Mouse (Mus musculus) retina, embryonic 14.5 days (tissue): ENCODE measurements at regions not wholly inside any gene's neighbourhood (a gene's known extent, or its start where the extent isn't known, plus 50 kb on each side); places are given as distances from the start of the nearest gene placed in this dataset.

Experiments
- DNase-seq: peaks from one replicate; pipeline ENCODE4 v3.0.0-alpha.2; 2015; ENCODE audit warnings: low spot score

DNA sequence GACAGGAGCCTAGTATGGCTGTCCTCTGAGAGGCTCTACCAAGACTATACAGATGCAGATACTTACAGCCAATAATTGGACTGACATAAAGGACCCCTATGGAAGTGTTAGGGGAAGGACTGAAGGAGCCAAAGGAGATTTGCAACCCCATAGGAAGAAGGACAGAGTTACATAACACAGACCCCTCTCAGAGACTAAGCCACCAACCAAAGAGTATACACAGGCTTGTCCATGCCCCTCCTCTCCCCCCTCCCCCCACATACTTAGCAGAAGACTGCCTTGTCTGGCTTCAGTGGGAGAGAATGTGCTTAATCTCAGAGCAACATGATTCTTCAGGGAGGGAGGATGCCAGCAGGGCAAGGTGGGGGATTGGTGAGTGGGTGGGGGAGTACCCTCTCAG lies 426.4 kb downstream of the Ttll7 start:
- no peak for DNase-seq

DNA sequence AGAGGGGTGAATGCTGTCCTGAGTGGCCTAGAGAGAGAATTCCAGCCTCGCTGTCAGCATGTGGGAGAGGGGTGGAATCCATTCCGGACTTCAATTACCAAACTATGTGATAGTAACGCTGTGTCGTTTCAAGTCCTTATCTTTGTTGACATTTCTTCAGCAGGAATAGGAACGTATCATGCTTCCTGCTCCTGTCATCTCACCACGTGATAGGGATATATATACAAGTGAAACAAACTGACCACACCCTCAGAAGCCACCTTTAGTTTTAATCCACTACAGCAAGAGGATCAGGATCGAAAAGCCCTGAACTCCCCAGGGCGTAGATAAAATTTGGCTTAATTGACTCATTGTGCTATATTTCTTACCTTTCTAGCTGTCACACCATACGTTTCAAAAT lies 431.6 kb downstream of the Ttll7 start:
- no peak for DNase-seq

DNA sequence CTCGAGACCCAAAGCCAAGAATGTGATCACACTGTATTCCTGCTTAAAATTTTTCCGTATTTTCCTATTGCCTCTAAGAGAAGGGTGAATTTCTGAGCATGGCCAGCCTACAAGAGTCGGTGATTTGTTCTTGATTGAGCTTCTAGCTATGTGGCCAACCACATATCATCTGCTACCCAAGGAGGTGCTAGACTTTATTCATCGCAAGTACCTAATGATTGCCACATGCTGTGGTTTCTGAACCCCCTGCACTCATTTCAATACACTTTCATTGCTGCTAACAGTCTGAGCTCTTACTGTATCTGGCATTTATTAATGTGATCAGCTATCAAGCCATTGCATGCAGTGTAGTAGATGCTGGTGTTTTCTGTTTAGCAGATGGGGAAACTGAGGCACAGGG lies 432.2 kb downstream of the Ttll7 start:
- DNase-seq = no peak

DNA sequence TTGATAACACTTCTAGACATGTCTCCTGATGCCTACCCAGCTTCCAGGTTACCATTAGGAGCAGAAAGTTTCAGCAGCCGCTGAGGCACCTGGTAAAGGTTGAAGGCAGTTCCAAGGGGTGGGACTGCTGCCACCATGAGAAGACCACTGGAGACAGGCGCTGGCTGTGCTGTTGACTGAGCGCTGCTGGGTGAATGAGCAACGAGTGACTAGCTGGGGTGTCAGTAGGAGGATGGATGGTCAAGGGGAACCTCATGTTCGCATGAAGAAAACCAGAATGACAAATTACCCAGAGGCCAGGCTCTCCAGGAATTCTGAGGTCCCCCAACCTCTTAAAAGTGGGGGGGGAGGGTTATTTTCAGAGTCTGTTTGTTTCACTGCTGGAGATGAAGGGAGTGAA lies 433.3 kb downstream of the Ttll7 start:
- no peak for DNase-seq

DNA sequence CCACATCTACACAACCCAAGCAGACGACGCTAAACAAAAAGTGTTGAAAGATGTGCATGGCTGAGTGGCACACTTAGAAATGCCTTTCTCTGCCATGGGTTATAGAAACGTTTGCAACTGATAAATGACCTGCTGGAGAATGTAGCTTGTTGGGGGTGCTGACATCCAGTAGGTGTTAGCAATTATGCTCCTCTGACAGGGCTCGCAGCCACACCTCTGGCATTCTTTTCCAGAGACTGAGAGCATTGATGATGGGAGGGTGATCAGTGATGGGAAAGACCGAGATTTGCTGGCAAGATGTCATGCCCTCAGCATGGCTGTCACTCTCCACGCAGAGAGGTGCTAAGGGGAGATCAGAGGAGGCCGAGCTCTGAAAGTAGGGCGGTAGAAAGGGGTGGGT lies 435.3 kb downstream of the Ttll7 start:
- DNase-seq = no peak

DNA sequence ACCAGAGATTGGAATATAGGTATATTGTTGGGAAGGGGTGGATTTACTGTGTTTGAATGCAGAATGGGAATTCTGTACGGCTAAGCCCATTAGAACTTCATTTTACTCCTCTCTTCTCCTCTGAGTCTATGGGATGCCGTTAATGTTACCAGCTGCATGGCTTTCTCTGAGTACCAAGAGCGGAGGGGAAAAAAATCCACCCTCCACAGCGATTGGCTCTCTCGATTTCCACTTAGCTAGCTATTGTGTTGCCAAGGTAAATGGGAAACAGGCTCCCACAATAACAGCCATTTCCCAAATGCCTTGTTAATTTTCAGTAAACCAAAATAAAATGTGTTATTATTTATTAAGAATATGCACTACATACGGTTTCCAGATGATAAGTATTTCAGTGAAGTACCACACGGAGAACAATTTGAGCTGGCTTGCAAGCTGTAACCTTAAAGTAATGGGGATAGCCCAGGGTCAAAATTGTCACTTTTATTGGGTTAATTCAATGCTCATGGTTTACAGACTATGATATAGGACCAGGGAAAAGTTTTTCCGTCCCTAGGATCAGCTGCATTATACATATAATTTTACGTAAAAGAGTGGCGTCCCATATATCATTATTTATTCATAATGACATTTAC lies 439.6 kb downstream of the Ttll7 start:
- no peak for DNase-seq

DNA sequence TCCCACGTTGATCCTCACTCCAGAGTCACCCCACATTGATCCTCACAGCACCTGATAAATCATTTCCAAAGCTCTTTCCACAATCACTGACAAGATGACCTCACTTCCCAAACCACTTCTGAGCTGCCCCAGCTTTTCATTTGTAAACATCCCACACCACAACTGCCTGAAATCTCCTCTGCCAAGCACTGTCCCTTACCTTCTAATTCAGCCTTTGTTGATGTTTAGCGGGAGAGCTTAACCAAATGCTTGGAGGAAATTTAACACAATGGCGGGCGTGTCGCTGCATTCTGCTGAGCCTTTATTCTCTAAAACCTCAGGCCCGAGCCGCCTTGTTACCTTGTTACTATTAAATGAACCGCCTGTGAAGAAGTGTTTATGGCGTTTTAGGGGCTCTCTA lies 445.9 kb downstream of the Ttll7 start:
- DNase-seq = no peak

DNA sequence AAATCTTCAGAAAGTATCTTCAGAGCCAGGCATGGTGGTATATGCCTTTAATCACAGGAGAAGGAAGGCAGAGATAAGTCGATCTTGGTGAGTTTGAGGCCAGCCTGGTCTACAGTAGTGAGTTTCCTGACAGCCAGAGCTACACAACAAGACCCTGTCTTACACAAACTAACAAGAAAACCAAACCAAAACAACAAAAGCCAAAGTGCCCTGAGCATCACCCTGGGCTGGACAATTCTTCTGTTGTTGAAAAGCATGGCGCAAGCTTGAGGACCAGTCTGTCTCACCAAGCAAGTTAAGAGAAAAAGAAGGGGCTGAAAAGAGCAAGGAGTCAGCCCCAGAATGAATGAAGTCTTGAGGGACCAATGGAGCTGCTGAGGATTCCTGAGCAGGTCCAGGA lies 473.4 kb downstream of the Ttll7 start:
- DNase-seq = no peak

DNA sequence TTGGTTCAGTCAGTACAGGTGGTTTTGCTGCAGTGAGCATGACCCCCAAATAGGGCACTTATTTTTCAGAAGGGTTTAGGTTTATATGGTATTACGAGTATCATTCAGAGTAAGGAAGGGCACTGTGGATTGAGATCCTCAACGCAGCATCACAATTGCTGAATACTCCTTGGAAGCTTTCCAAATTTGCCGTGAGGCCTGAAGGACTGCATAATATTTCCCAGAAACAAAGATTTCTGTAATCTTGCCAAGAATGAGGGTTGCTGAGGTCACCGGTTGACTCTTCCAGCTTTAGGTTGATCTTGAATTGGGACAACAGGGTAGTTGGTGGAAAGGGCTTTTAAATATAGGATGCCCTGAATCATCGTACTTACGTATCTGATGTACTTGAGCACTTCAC lies 482.1 kb downstream of the Ttll7 start:
- no peak for DNase-seq

DNA sequence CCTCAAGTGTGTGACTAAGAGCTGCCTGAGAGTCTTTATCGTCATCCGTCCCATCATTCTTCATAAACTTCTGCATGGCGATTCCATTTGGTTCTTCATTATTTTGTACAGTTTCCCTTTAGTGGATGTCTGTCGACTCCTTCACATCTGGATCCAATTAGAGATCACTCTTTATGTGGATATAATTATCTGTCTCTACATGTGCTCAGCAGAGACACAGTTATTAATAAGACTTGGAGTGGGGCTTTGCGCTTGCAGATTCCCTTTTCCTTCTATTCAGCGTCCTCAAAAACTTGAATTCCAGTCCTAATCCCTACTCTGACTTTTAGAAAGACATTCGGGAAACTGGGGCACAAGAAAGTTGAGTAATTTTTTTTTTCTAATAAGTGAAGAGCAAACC lies 483.1 kb downstream of the Ttll7 start:
- DNase-seq = no peak

DNA sequence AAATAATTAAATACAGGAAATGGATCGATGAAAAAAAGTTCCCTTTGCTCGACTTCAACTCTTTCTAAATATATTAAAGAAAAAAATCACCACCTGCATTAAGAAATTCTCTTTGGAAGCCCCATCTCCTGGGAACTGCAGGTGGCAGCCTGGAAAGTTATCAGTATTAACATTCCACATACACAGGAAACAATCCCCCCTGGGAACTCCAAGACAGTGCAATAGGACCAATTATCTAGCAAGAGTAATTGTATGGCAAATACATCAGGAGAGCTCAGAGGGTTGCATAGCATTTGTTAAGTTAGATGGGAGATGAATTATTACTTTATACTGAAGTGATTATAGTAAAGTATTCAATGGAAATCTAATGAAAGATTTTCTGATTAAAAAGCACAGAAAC lies 487.3 kb downstream of the Ttll7 start:
- no peak for DNase-seq

DNA sequence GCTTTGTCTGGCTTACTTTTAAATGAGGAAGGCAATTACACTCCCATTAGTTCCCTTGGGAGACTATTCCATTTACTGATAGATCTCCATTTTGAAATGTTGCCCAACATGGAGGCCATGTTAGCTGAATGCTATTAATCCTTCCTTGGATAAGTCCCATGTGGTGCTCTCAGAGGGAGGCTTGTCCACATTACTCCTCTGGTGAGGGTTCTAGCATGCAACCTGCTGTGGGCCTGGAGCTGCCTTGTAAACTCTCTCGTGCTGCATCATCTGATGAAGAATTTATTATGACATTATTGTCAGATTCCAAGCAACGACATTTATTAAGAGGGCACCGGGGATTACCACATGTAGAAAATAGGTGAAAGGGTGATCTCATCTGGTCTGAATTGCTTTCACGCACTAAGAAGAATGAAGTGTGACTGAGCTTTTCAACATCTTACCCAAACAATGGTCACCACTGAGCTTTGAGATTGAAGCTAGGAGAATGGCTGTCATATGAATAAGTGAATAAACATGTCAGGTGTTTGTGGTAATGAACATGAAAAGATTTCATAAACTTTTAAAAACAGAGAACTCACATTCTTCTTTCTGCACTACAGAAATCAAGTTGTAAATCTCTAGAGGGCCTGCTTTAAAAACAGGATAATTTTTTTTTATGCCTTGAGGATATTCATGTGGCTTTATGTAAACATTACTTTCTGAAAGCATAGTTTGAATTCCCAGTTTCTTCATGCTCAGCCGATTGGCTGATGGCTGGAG lies 495.3 kb downstream of the Ttll7 start:
- DNase-seq = no peak

DNA sequence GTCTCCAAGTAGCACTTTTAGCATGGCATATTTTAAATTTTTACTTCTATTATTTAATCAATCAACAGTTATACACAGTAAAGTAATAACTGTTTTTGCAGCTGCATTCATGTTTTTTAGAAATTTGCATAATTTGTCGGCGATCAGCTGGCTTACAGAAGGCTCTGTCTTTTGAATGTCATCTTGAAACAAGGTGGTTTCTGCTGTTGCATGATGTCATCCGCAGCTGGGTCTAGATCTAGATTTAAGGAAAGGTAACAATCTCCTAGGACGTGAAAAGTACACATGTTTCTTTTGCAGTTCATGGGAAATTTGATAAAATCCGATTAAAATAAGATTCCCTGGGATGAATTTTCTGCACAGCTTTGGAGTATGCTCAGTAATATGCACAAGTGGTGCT lies 534.9 kb downstream of the Ttll7 start:
- no peak for DNase-seq

DNA sequence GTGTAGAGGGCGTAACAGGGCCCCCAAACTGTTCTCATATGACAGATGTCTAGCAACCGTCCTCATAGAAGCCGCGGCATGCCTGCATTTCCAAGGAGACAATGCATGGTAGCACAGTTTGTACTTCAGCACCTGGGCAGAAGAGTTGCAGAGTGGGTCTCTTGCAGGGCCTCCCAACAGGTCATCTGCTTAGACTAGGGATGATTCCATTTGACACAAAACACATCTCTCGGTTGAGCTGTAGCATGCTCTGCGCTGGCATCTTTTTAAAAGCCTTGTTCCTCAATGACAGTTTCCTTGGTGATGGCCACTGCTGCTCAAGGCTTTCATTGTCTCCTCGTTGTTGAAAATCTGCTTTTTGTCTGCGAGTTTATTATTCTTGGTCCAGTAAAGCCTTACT lies 546.1 kb downstream of the Ttll7 start:
- peak; percentile 55 for DNase-seq

DNA sequence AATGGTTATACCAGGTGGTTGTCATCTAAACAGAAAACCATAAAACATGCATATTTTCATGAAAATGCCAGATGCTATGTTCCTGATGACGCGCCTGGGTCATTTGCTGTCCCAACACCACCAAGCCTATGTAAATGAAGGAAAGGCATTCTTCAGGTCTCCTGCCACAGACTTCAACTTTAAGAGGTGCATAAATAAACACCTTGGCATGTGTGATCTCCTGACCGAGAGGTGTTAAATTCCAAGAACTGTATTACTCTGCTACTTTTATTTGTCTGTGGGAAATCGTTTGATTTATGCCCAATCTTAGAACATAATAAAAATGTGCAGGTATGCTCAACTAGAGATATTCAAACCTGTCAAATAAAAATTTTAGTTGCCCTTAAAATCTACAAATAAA lies 560.1 kb downstream of the Ttll7 start:
- no peak for DNase-seq

DNA sequence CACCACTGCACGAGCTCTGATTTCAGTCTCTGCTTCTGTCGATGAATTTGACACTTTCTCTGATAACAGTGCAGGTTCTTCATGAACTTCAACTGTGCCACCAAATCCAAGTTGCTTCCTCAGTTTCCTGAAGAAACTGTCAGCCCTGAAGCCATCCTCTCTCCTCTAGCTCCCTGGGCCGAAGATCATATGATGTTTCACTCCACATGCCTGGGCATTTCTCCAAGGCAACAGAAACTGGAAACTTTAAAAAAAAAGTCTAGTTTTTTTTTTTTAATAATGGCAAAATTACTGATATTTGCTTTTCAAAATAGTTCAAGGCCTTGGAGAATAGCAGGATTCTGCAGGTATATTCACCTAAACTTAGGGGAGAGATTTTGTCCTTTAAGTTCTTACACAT lies 564.8 kb downstream of the Ttll7 start:
- DNase-seq = no peak

DNA sequence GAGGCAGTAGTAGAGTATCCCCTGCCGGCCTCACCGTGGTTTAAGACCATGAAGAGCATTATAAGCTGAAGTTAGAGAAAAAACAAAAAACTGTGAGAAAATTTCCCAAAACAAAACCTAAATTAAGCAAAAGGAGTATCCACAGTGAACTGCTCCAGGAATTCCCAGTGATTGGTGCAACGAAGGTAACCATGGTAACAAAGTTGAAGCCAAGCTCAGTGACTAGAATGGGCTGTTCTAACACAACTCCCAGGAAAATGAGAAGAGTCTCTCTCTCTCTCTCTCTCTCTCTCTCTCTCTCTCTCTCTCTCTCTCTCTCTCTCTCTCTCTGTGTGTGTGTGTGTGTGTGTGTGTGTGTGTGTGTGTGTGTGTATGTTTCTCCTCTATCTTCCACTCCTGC lies 567.0 kb downstream of the Ttll7 start:
- DNase-seq = peak; percentile 26

DNA sequence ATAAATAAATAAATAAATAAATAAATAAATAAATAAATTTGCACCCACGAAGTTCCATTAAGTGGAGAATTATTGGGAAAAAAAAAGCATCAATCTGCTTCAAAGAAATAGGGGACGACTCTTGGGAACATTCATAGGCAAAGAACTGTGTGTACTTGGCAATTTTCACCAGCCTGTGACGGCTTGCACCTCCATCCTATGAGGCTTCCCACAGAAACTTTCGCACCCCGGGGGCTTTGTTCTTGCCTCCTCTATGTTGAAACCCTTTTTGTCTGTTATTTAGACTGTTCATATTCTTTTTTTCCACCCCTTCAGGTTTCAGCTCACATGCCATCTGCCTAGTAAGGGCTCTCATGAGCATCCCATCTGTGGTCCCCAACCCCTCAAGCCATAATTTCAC lies 570.0 kb downstream of the Ttll7 start:
- DNase-seq = no peak

DNA sequence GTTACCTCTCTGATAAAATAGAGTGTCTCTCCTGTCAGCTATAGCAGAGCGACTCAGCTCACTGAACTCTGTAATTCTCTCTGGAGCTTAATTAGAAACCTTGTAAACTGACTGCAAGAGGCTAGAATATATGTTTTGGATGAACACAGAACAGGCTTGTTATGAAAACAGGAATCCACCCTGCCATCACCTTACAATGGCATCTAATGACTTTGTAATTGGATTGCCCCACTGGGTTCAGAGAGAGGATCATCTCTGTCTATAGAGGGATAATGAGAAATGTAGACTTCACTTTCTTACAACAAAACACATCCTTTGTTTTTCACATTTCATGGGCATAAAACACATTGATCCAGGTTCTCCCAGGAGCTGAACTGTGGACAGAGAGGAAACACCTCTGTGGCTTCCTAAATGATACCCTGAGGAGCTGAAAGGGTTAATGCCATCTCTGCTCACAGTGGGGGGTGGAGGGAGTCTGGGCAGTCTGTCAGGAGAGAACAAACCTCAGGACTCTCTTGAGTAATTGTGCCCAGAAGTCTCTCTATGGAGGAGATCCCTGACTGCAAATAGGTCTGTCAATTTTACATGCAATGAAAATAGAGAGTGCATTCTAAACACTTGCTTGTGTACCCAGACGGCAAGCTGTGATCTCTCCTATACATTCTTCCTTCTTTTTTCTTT lies 571.9 kb downstream of the Ttll7 start:
- DNase-seq = peak; percentile 61

DNA sequence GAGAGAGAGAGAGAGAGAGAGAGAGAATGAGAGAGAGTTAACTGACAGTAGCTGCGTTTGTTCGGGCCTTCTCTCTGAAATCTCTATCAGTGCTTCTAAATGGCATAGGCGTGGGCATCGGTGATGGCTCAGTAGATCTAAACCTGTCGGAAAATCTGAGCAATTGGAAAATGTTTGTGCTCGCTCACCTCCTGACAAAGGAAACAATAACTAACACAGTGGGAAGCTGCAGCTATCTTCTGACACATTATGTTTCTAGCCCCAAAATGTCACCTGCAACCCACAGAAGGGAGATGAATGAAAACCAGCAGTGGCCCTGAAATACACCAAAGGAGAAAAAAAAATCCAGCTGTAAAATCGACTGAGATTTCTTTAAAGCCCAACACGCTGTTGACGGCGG lies 576.7 kb downstream of the Ttll7 start:
- no peak for DNase-seq

DNA sequence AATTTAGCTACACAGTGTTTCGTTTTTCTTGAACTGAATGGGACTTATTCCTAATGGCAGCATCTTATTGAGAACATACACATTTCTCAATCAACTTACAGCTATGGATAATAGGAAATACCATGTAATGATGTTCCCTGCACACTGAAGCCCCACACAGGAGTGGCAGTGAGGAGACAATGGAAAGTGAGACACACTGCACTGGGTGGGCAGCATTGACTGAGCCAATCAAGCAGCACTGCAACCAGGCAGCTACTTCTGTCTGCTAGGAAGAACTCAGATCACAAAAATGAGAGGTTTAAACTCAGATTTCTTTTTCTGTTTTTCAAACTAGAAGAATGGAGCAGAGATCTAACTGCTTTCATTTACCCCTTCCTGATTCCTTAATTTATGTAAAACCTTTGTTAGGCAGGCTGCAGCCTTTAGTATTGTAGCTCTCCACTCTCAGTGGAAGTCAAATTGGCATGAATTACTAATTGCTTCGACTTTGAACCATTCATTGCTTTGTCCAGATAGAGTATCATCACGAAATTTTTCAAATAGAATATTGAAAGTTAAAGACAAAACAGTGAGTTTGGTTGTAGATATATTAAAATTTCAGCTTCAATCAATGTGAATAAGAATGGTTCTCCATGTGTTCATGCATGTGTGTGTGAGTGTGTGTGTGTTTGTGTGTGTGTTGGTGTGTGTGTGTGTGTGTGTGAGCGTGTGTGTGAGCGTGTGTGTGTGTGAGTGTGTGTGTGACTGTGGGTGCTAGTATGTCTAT lies 590.9 kb downstream of the Ttll7 start:
- DNase-seq = no peak

DNA sequence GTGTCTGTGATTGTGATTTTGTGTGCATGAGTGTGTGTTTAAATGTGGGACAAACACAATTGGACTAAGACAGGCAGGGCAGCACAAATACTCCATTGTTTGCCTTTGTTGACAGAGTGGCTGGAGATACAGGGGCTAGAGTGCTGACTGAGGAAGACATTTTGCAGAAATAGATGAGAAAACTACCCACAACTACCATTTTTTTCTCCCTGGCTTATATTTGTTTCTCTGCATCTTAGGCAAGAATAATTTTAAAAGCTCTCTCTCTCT lies 591.5 kb downstream of the Ttll7 start:
- DNase-seq = no peak
